Mouse (Mus musculus) kidney, embryonic 15.5 days (tissue): ENCODE results near the gene Celf5. TPM values are rescaled to one million over a fixed set of nuclear protein-coding genes. Genes with fewer than 3 reads are reported as not detected.

ENCODE experiments used
- ATAC-seq: fragments of 200-750 bp; cut with Nextera tagmentation; replicated peaks from 2 replicates; pipeline ENCODE4 v1.8.0; 2017; ENCODE audit warnings: moderate TSS enrichment; ENCODE audit not compliant: low FRiP score
- H3K27ac ChIP-seq: fragments of 300-500 bp; sonication (generic); 2 replicates; pipeline ENCODE4 v1.5.1; 2015; ENCODE audit warnings: mild to moderate bottlenecking, inconsistent platforms
- H3K27me3 ChIP-seq: fragments of 300-500 bp; sonication (generic); 2 replicates; pipeline ENCODE4 v1.6.1; 2015; ENCODE audit warnings: inconsistent platforms
- H3K36me3 ChIP-seq: fragments of 300-500 bp; sonication (generic); 2 replicates; pipeline ENCODE4 v1.6.1; 2015; ENCODE audit warnings: inconsistent platforms
- H3K4me1 ChIP-seq: fragments of 300-500 bp; sonication (generic); 2 replicates; pipeline ENCODE4 v1.6.1; 2015; ENCODE audit warnings: inconsistent platforms
- H3K4me2 ChIP-seq: fragments of 300-500 bp; sonication (generic); 2 replicates; pipeline ENCODE4 v1.6.1; 2015; ENCODE audit warnings: moderate library complexity, mild to moderate bottlenecking, inconsistent platforms
- H3K4me3 ChIP-seq: fragments of 300-500 bp; sonication (generic); replicated peaks from 2 replicates; pipeline ENCODE4 v1.5.1; 2015; ENCODE audit warnings: mild to moderate bottlenecking, inconsistent platforms
- H3K9ac ChIP-seq: fragments of 300-500 bp; sonication (generic); 2 replicates; pipeline ENCODE4 v1.6.1; 2015; ENCODE audit warnings: mild to moderate bottlenecking, inconsistent platforms
- H3K9me3 ChIP-seq: fragments of 300-500 bp; sonication (generic); replicated peaks from 2 replicates; pipeline ENCODE4 v1.6.1; 2016; ENCODE audit warnings: inconsistent platforms
- WGBS: fragments of 180-500 bp; shearing (Covaris S2); methylation state at CpG from one replicate; pipeline ENCODE4 v1.1.7; 2015; ENCODE audit warnings: mixed read lengths; 5-methylcytosine and 5-hydroxymethylcytosine counted together
- microRNA-seq: library from miRNA; unstranded; fragments of <30 nt; microRNA quantifications from one replicate; pipeline ENCODE4, GENCODE M21; 2016
- polyA plus RNA-seq: library from polyadenylated mRNA; unstranded; fragments of >200 nt; fragmentation: Nextera tagmentation; extraction: Ambion mirVana; gene quantifications from 2 replicates; pipeline ENCODE4 v1.2.1, GENCODE M21; 2015

Celf5 gene
- polyA plus RNA-seq, 1 experiment from 2014 or later, result 0.82 TPM

DNA sequence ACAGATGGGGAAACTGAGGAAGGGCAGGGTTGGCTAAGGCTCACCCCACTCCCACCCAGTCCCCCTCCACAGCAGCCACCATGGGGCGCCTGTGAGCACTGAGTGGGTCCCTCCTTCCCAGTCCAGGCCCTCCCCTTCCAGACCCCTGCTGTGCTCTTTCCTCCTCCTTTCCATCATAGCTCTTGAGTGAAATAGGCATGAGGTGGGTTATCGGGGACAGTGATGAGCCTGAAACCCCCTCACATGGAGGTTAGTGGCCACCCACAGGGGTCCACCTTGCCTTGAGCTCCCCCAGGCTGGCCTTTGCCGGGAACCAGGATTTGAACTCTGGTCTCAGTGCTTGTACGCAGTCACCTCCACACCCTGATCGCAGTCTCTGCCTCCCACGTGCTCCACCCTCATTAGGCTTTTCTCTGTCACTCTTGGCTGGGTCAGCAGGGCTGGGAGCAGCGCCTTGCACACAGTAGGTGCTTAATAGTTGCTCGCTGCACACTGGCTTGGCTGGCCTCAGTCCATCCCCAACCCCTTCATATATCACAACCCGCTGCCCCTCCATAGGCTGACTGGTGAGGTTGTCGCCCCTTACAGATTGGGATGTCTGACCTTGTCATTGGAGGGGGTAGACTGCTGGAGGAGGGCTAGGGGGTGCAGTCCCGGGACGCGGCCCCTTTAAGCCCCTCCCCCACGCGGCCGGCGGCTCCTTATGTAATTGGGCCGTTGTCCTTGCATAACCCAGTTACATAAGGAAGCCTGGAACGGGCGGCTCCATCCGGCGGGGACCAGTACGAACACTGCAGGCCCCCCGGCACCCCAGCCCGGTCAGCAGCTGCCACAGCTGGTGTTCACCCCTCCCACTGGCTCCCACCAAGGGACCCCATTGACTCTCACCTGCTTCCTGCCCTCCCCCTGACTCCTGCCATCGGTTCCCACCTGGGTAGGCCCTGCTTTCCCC lies 68.9 kb downstream of the Celf5 start:
- Histone ChIP-seq H3K4me2 (peak overlapping the region; percentile 46), H3K9me3 (no peaks in the 10 kb centered on the region), H3K4me1 (peaks cover 100% of the 10 kb centered on the region), H3K36me3 (peaks cover 14% of the 10 kb centered on the region), H3K27me3 (no peaks in the 10 kb centered on the region), H3K4me3 (peak overlapping the region; percentile 20), H3K9ac (0 out of 2 replicates have a peak overlapping the region, but pooled peaks have one; percentile 15), H3K27ac (peak overlapping the region; percentile 84)
- ATAC-seq, result peak; percentile 16; the same call in 1 of the 2 replicates
- WGBS, result 31% methylated on average over 26 of the region's 26 CpGs

DNA sequence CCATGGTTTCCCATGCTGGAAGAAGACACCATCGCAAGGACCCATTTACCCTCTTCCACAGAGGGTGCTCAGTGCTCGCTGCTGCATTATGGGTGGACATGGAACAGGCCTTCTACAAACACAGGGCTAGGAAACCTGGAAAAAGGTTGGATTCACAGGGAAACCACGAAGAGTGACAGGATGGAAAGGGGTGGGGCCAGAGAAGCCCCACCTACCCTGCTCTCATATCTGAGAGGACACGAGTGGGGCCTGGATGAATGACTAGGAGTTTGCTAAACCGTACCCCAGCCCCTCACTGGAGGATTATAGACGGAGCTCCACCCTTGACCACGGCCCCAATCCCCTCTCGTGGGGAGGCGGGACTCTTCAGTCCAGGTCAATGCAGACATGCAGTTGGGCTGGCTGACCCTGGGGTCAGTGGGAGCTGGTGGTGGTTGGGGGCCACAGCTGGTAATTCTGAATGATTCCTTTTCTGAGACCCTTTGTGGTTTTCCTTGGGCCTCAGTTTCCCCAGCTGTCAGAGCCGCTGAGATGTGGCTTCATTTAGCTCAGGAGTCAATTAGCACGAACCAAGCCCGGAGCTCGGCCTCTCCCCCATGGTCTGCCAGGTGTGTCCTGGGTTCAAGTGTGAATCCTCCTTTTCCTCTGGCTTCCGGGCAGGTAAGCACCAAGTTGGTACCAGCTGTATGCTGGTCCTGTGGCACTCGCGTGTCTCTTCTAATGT lies 69.8 kb downstream of the Celf5 start:
- H3K4me3 ChIP-seq, result no peak overlapping the region
- no peak overlapping the region for H3K4me2 ChIP-seq

DNA sequence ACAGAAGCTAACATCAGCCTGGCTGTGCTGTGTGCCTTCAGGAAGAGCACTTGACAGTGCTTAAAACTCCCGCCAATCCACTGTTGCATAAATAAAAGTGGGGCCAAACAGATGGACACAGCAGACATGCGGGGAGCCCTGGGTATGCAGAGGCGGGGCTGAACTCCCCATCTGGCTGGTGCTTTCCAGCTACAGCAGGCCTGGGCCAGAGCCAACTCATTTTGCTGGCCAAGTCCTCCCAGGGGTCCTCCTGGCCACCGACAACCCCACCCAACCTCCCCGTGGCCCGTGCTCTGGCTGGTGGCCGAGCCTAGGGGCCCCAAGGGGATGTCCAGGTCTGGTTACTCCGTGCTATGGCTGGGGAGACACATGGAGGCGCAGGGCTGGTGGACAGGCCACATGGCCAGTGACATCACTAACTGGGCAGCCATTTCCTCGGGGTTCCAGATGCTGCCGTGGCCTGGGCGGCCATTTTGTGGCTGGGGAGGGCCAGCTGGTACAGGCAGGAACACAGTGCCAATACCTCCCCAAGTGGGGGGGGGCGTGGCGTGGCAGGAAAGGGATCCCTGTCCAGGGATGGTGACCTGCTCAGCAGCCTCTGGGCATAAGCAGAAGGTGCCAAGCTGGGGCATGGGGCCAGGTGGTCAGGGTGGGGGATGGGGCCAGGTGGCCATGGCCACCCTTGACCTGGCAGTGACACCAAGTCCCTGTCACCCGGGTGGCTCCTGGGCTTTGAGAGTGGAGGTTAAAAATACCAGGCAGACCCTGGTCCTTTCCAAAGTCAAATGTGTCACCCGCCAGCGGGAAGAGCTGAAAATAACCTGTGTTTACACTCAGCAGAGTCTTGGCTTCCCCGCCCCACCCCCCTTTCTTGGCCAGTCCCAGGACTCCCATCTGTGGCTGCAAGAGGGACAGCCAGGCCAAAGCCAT lies 70.8 kb downstream of the Celf5 start:
- H3K27ac ChIP-seq, result peak overlapping the region; percentile 84
- H3K4me3 ChIP-seq, result no peak overlapping the region
- WGBS, result 56% methylated on average over 18 of the region's 18 CpGs
- ATAC-seq, result no peak
- 0 out of 2 replicates have a peak overlapping the region, but pooled peaks have one; percentile 15 for H3K4me2 ChIP-seq
- H3K36me3 ChIP-seq, result peaks cover 29% of the 10 kb centered on the region
- H3K27me3 ChIP-seq, result no peaks in the 10 kb centered on the region
- no peak overlapping the region for H3K9ac ChIP-seq
- peaks cover 100% of the 10 kb centered on the region for H3K4me1 ChIP-seq
- H3K9me3 ChIP-seq, result no peaks in the 10 kb centered on the region

More for the DNA sequence above, 69.8 kb downstream of the Celf5 start:
- 80% methylated on average over 16 of the region's 16 CpGs for WGBS
- no peak for ATAC-seq
- Histone ChIP-seq H3K9ac (no peak overlapping the region), H3K36me3 (peaks cover 22% of the 10 kb centered on the region), H3K27ac (peak overlapping the region; percentile 84), H3K9me3 (no peaks in the 10 kb centered on the region), H3K27me3 (no peaks in the 10 kb centered on the region), H3K4me1 (peaks cover 100% of the 10 kb centered on the region)

DNA sequence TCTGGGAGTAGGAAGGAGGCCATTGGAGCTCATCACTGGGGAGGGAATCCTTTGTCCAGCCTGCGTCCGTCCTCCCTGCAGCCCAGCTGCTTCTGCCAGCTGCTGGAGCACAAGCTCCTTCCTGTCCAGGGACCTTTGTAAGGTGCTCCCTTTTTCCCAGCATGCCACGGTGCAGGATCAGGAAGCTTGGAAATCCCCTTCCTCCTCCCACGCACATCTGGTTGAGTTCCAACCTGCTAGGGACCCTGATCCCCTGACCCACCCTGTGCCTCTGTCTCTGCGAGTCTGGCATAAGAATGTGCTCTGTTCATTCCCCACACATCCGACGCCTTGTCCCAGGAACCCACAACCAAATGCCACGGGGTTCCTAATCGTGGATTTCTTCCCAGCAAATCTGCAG lies 71.5 kb downstream of the Celf5 start:
- Histone ChIP-seq H3K4me3 (no peak overlapping the region), H3K27ac (peak overlapping the region; percentile 84), H3K9ac (no peak overlapping the region), H3K27me3 (no peaks in the 10 kb centered on the region), H3K9me3 (no peaks in the 10 kb centered on the region), H3K4me1 (peaks cover 97% of the 10 kb centered on the region), H3K36me3 (peaks cover 37% of the 10 kb centered on the region), H3K4me2 (peak overlapping the region; percentile 37)
- WGBS, result 49% methylated on average over 9 of the region's 9 CpGs
- ATAC-seq, result no peak

DNA sequence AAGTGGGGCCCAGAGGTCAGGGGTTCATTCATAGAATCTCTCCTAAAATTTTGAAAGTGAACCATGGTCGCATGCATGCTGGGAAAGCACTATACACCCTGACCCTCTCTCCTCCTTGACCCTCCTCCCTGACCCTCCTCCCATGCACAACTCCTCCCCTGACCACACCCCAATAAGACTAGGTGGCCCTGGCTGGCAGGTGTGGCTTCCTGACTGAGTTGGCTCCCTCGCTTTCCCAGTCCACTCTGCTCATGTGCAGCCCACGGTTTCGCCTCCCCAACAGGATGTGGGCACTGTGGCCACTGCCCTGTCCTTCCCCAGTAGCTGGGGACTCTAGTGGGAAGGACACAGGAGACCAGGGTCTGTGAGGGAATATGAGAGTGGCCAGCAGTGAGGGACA lies 72.2 kb downstream of the Celf5 start:
- H3K9me3 ChIP-seq, result no peaks in the 10 kb centered on the region
- peak overlapping the region; percentile 84 for H3K27ac ChIP-seq
- no peak overlapping the region for H3K4me3 ChIP-seq
- no peak overlapping the region for H3K9ac ChIP-seq
- peak overlapping the region; percentile 37 for H3K4me2 ChIP-seq
- H3K4me1 ChIP-seq, result peaks cover 95% of the 10 kb centered on the region
- H3K27me3 ChIP-seq, result no peaks in the 10 kb centered on the region
- H3K36me3 ChIP-seq, result peaks cover 43% of the 10 kb centered on the region
- ATAC-seq, result no peak
- 59% methylated on average over 4 of the region's 4 CpGs for WGBS

DNA sequence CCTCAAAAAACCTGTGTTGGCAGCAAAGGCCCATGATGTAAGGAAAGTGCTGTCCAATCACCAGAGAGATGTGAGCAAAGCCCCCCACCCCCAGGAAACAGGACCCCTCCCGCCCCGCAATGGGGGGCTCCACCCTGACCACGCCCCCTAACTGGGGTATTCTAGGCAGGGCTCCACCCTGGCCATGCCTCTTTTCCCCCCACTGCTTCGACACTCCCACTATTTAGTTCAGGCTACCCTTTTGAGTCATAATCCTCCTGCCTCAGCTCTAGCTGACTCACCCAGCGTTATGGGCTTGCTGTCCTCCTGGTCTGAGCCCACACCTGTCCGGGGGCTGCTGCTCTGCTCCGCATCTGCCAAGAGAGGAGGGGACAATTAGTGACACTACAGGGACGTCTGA lies 73.2 kb downstream of the Celf5 start:
- Histone ChIP-seq H3K27ac (peak overlapping the region; percentile 84), H3K4me1 (peaks cover 92% of the 10 kb centered on the region), H3K9me3 (no peaks in the 10 kb centered on the region), H3K4me2 (peak overlapping the region; percentile 37), H3K36me3 (peaks cover 52% of the 10 kb centered on the region), H3K9ac (0 out of 2 replicates have a peak overlapping the region, but pooled peaks have one; percentile 8), H3K27me3 (no peaks in the 10 kb centered on the region), H3K4me3 (peak overlapping the region; percentile 10; the same call in 1 of the 2 replicates)
- ATAC-seq, result no peak
- WGBS, result 22% methylated on average over 8 of the region's 8 CpGs

Small RNAs within 50 kb of the gene (microRNA-seq; reads per million reads assigned to microRNA genes)
- gene Gm25595, result not detected
- gene Mir1191b, result 0.59 reads per million

Other genes with a start within 250 kb of the Celf5 start
- gene Zfr2, start 249.6 kb downstream of the Celf5 start, polyA plus RNA-seq, result 6.8 and 7.3 TPM in 2 replicates
- gene Matk, start 229.8 kb downstream of the Celf5 start, polyA plus RNA-seq, result 5.8 and 6.8 TPM in 2 replicates
- gene Mrpl54, start 215.8 kb downstream of the Celf5 start, polyA plus RNA-seq, result 230 and 244 TPM in 2 replicates
- 59.7 and 63.4 TPM in 2 replicates for gene Apba3, start 215.7 kb downstream of the Celf5 start, polyA plus RNA-seq
- gene Tjp3, start 191.1 kb downstream of the Celf5 start, polyA plus RNA-seq, result 15.9 and 18.1 TPM in 2 replicates
- gene Pip5k1c, start 189.7 kb downstream of the Celf5 start, polyA plus RNA-seq, result 51.0 and 61.3 TPM in 2 replicates
- gene Cactin, start 161.6 kb downstream of the Celf5 start, polyA plus RNA-seq, result 38.8 and 44.2 TPM in 2 replicates
- 14.4 and 18.3 TPM in 2 replicates for gene Tbxa2r, start 154.0 kb downstream of the Celf5 start, polyA plus RNA-seq
- 0.08 TPM in 1 of 2 replicates, not detected in the other for gene Gipc3, start 139.4 kb downstream of the Celf5 start, polyA plus RNA-seq
- 87.0 and 94.6 TPM in 2 replicates for gene Hmg20b, start 132.2 kb downstream of the Celf5 start, polyA plus RNA-seq
- gene Mfsd12, start 125.2 kb downstream of the Celf5 start, polyA plus RNA-seq, result 10.3 and 11.5 TPM in 2 replicates
- gene 4930404N11Rik, start 116.9 kb downstream of the Celf5 start, polyA plus RNA-seq, result 0.62 and 1.6 TPM in 2 replicates
- 105 and 114 TPM in 2 replicates for gene Fzr1, start 104.2 kb downstream of the Celf5 start, polyA plus RNA-seq
- gene Dohh, start 98.3 kb downstream of the Celf5 start, polyA plus RNA-seq, result 79.7 and 82.2 TPM in 2 replicates
- 2.5 and 4.1 TPM in 2 replicates for gene Gm48551, start 98.2 kb downstream of the Celf5 start, polyA plus RNA-seq
- gene Gm48552, start 93.7 kb downstream of the Celf5 start, polyA plus RNA-seq, result 1.6 and 2.1 TPM in 2 replicates
- gene Smim24, start 89.7 kb downstream of the Celf5 start, polyA plus RNA-seq, result 26.0 and 29.4 TPM in 2 replicates
- gene Nfic, start 27.1 kb downstream of the Celf5 start, polyA plus RNA-seq, result 67.9 and 84.5 TPM in 2 replicates
- gene Ncln, start 13.7 kb upstream of the Celf5 start, polyA plus RNA-seq, result 85.7 and 93.5 TPM in 2 replicates
- gene S1pr4, start 17.4 kb upstream of the Celf5 start, polyA plus RNA-seq, result 1.2 and 1.4 TPM in 2 replicates
- gene Gna15, start 41.5 kb upstream of the Celf5 start, polyA plus RNA-seq, result 0.89 and 1.00 TPM in 2 replicates
- 79.0 and 88.6 TPM in 2 replicates for gene Gna11, start 62.5 kb upstream of the Celf5 start, polyA plus RNA-seq
- 535 and 630 TPM in 2 replicates for gene Aes, start 76.8 kb upstream of the Celf5 start, polyA plus RNA-seq
- gene Tle2, start 91.9 kb upstream of the Celf5 start, polyA plus RNA-seq, result 39.3 and 45.6 TPM in 2 replicates
- gene Tle6, start 118.4 kb upstream of the Celf5 start, polyA plus RNA-seq, result 15.6 and 16.8 TPM in 2 replicates
- gene BC025920, start 123.6 kb upstream of the Celf5 start, polyA plus RNA-seq, result 0.62 and 0.84 TPM in 2 replicates
- gene Sirt6, start 145.1 kb upstream of the Celf5 start, polyA plus RNA-seq, result 40.0 and 42.8 TPM in 2 replicates
- gene Ankrd24, start 145.8 kb upstream of the Celf5 start, polyA plus RNA-seq, result 15.2 and 17.3 TPM in 2 replicates
- 3.8 and 5.0 TPM in 2 replicates for gene Gm10778, start 166.3 kb upstream of the Celf5 start, polyA plus RNA-seq
- 16.9 and 18.6 TPM in 2 replicates for gene Zfp433, start 222.1 kb upstream of the Celf5 start, polyA plus RNA-seq